Mouse (Mus musculus) gastrocnemius, postnatal 4 days (tissue): ENCODE data around the gene Ccdc107. TPM values are rescaled to one million over a fixed set of nuclear protein-coding genes. Genes with fewer than 3 reads are reported as not detected.
"Not testable (repeated sequence)": the region's sequence is repeated elsewhere in the genome, so short reads cannot be mapped to it uniquely, and the experiment has no call there.

Source experiments
- DNase-seq, 2 experiments: peaks; one replicate each; pipeline ENCODE4 v3.0.0; 2021 to 2022; ENCODE audit warnings: low spot score in 2 of 2, mixed read lengths in 2 of 2
- total RNA-seq, 2 experiments: library from RNA; stranded (reverse); gene quantifications; 2 replicates each; pipeline ENCODE4 v1.2.3; 2021

The Ccdc107 gene
- total RNA-seq, 2 experiments from 2014 or later = 23.3 to 28.6 TPM

- DNase-seq = peak in 1 of 2 experiments; percentile 10
These were observed 10.1 kb upstream of the Ccdc107 start for GRCm38 (mm10) chr4:43482591-43482990.

GRCm38 (mm10) chr4:43483535-43484091, 9.1 kb upstream of the Ccdc107 start, which contains the start of gene Sit1:
Gene Sit1 (minus strand): TSS chr4:43483734.
- no peak for DNase-seq

GRCm38 (mm10) chr4:43485666-43486065, 7.0 kb upstream of the Ccdc107 start:
- not testable (repeated sequence) for DNase-seq

GRCm38 (mm10) chr4:43489611-43490010, 3.1 kb upstream of the Ccdc107 start:
- DNase-seq = no peak

- DNase-seq = no peak
These were observed 1.9 kb upstream of the Ccdc107 start for GRCm38 (mm10) chr4:43490801-43491200.

- DNase-seq = no peak
These were observed 439 bp upstream of the Ccdc107 start for GRCm38 (mm10) chr4:43492101-43492820.

- DNase-seq = peak; percentile 94 to 96
These were observed 616 bp downstream of the Ccdc107 start for GRCm38 (mm10) chr4:43493186-43493845.

GRCm38 (mm10) chr4:43493846-43494240, 1.1 kb downstream of the Ccdc107 start:
- DNase-seq = no peak

GRCm38 (mm10) chr4:43496587-43496986, 3.9 kb downstream of the Ccdc107 start:
- no peak for DNase-seq

- no peak for DNase-seq
These were observed 4.7 kb downstream of the Ccdc107 start for GRCm38 (mm10) chr4:43497405-43497804.

GRCm38 (mm10) chr4:43497946-43498345, 5.2 kb downstream of the Ccdc107 start:
- DNase-seq = no peak

- no peak for DNase-seq
These were observed 6.3 kb downstream of the Ccdc107 start for GRCm38 (mm10) chr4:43498983-43499382.

- peak; percentile 69 to 85 for DNase-seq
These were observed 7.0 kb downstream of the Ccdc107 start, which contains the start of gene Arhgef39 for GRCm38 (mm10) chr4:43499407-43500333. Gene Arhgef39 (minus strand): TSS chr4:43499695.

- DNase-seq = no peak
These were observed 10.3 kb downstream of the Ccdc107 start for GRCm38 (mm10) chr4:43503041-43503440.

- no peak for DNase-seq
These were observed 10.8 kb downstream of the Ccdc107 start for GRCm38 (mm10) chr4:43503506-43503905.

- DNase-seq = no peak
These were observed 11.6 kb downstream of the Ccdc107 start for GRCm38 (mm10) chr4:43504269-43504668.

GRCm38 (mm10) chr4:43506074-43506473, 13.4 kb downstream of the Ccdc107 start:
- no peak for DNase-seq

GRCm38 (mm10) chr4:43506536-43507185, 14.0 kb downstream of the Ccdc107 start, which contains the start of gene Car9:
Gene Car9 (plus strand): TSS chr4:43506966.
- no peak for DNase-seq

- peak in 1 of 2 experiments; percentile 20 for DNase-seq
These were observed 15.4 kb downstream of the Ccdc107 start for GRCm38 (mm10) chr4:43507938-43508665.

GRCm38 (mm10) chr4:43508666-43508997, 15.9 kb downstream of the Ccdc107 start:
- peak in 1 of 2 experiments; percentile 20 for DNase-seq
